Mouse (Mus musculus) limb, embryonic 14.5 days (tissue): Measurements from ENCODE around the gene Lrch3. TPM values are rescaled to one million over a fixed set of nuclear protein-coding genes. Genes with fewer than 3 reads are reported as not detected.
A peak's percentile ranks its signal among the peaks of the same experiment; 100 is the strongest.
"Not testable (repeated sequence)": the region's sequence is repeated elsewhere in the genome, so short reads cannot be mapped to it uniquely, and the experiment has no call there.

Experiments
- ATAC-seq: fragments of 200-750 bp; cut with Nextera tagmentation; 2 replicates; pipeline ENCODE4 v1.8.0; 2017; ENCODE audit warnings: low read depth, moderate number of reproducible peaks, moderate TSS enrichment; ENCODE audit not compliant: low FRiP score
- DNase-seq: peaks from one replicate; pipeline ENCODE4 v3.0.0-alpha.2; 2015; ENCODE audit warnings: low spot score
- H3K27ac ChIP-seq: fragments of 300-500 bp; sonication (generic); replicated peaks from 2 replicates; pipeline ENCODE4 v1.5.1; 2014; ENCODE audit warnings: low read depth, mild to moderate bottlenecking, low read length, moderate library complexity, mixed read lengths
- H3K27me3 ChIP-seq: fragments of 300-500 bp; sonication (generic); 2 replicates; pipeline ENCODE4 v1.6.1; 2014; ENCODE audit warnings: low read length, mixed read lengths; ENCODE audit not compliant: control insufficient read depth, insufficient read depth
- H3K36me3 ChIP-seq: fragments of 300-500 bp; sonication (generic); 2 replicates; pipeline ENCODE4 v1.6.1; 2014; ENCODE audit warnings: mild to moderate bottlenecking, low read length, moderate library complexity, mixed read lengths; ENCODE audit not compliant: control insufficient read depth, insufficient read depth
- H3K4me1 ChIP-seq: fragments of 300-500 bp; sonication (generic); 2 replicates; pipeline ENCODE4 v1.6.1; 2014; ENCODE audit warnings: antibody characterized with exemption, low read length, mixed read lengths; ENCODE audit not compliant: control insufficient read depth, insufficient read depth
- H3K4me2 ChIP-seq: fragments of 300-500 bp; sonication (generic); replicated peaks from 2 replicates; pipeline ENCODE4 v1.6.1; 2014; ENCODE audit warnings: low read depth, mild to moderate bottlenecking, low read length, moderate library complexity; ENCODE audit not compliant: severe bottlenecking
- H3K4me3 ChIP-seq: fragments of 300-500 bp; sonication (generic); replicated peaks from 2 replicates; pipeline ENCODE4 v1.5.1; 2014; ENCODE audit warnings: low read length
- H3K9ac ChIP-seq: fragments of 300-500 bp; sonication (generic); 2 replicates; pipeline ENCODE4 v1.6.1; 2014; ENCODE audit warnings: mild to moderate bottlenecking, low read depth, low read length, moderate library complexity; ENCODE audit not compliant: severe bottlenecking
- H3K9me3 ChIP-seq: fragments of 300-500 bp; sonication (generic); 2 replicates; pipeline ENCODE4 v1.6.1; 2016; ENCODE audit warnings: low read length; ENCODE audit not compliant: control insufficient read depth
- POLR2A ChIP-seq: fragments of 200-500 bp; IDR thresholded peaks from 2 replicates; pipeline ENCODE4 v1.8.0; 2012; ENCODE audit warnings: inconsistent platforms, mild to moderate bottlenecking, moderate library complexity, borderline replicate concordance; ENCODE audit not compliant: insufficient read depth, insufficient read length; ENCODE audit errors: extremely low read depth
- WGBS: fragments of 180-500 bp; shearing (Covaris S2); extraction: QIAGEN DNeasy Blood & Tissue Kit; methylation state at CpG from one replicate; pipeline ENCODE4 v1.1.7; 2014; 5-methylcytosine and 5-hydroxymethylcytosine counted together
- polyA plus RNA-seq, 2 experiments: library from polyadenylated mRNA; depleted of rRNA in 1 of 2; stranded (reverse) in 1 of 2; unstranded in 1 of 2; fragments of >200 nt; fragmentation: Nextera tagmentation in 1 of 2; extraction: Ambion mirVana in 1 of 2; gene quantifications; 2 replicates each; pipeline versions ENCODE4 v1.2.1 to v1.2.3; 2012 to 2014

The Lrch3 gene
- polyA plus RNA-seq, 2 experiments = 24.9 to 56.3 TPM

GRCm38 (mm10) chr16:32873366-32873765, 40.5 kb upstream of the Lrch3 start:
- 59% methylated on average over 3 of the region's 3 CpGs for WGBS
- no peak for DNase-seq

GRCm38 (mm10) chr16:32875281-32875680, 38.6 kb upstream of the Lrch3 start:
- DNase-seq, H3K4me3 ChIP-seq, H3K4me1 ChIP-seq, H3K9me3 ChIP-seq, ATAC-seq, H3K9ac ChIP-seq, H3K4me2 ChIP-seq, H3K27ac ChIP-seq, H3K36me3 ChIP-seq, H3K27me3 ChIP-seq: not testable (repeated sequence)
- WGBS = 50% methylated on average over 1 of the region's 1 CpGs

More at GRCm38 (mm10) chr16:32873366-32873765, 40.5 kb upstream of the Lrch3 start:
- Histone ChIP-seq H3K4me2 (no peak overlapping the region), H3K36me3 (no peaks in the 10 kb centered on the region), H3K9me3 (no peaks in the 10 kb centered on the region), H3K27ac (no peak overlapping the region), H3K4me1 (0 out of 2 replicates have a peak, but pooled peaks cover 4% of the 10 kb centered on the region), H3K27me3 (no peaks in the 10 kb centered on the region), H3K9ac (no peak overlapping the region), H3K4me3 (no peak overlapping the region)
- TF ChIP-seq POLR2A = no peak
- no peak for ATAC-seq

- no peak overlapping the region for H3K9ac ChIP-seq
- no peak overlapping the region for H3K4me3 ChIP-seq
- no peaks in the 10 kb centered on the region for H3K27me3 ChIP-seq
- no peak for TF ChIP-seq POLR2A
- H3K9me3 ChIP-seq = no peaks in the 10 kb centered on the region
- no peaks in the 10 kb centered on the region for H3K36me3 ChIP-seq
- no peak overlapping the region for H3K4me2 ChIP-seq
- no peak for DNase-seq
- H3K4me1 ChIP-seq = peaks cover 6% of the 10 kb centered on the region; the same call in 1 of the 2 replicates
- no peak overlapping the region for H3K27ac ChIP-seq
- 86% methylated on average over 3 of the region's 3 CpGs for WGBS
- ATAC-seq = no peak
Measured at GRCm38 (mm10) chr16:32875847-32876246, 38.1 kb upstream of the Lrch3 start.

- peak overlapping the region; percentile 88 for H3K9ac ChIP-seq
- no peaks in the 10 kb centered on the region for H3K9me3 ChIP-seq
- no peaks in the 10 kb centered on the region for H3K36me3 ChIP-seq
- WGBS = 21% methylated on average over 9 of the region's 9 CpGs
- H3K4me1 ChIP-seq = peaks cover 6% of the 10 kb centered on the region; the same call in 1 of the 2 replicates
- no peak overlapping the region for H3K27ac ChIP-seq
- DNase-seq (no peak), ATAC-seq (no peak)
- H3K4me2 ChIP-seq = peak overlapping the region; percentile 74
- no peak for TF ChIP-seq POLR2A
- H3K4me3 ChIP-seq = peak overlapping the region; percentile 92
- H3K27me3 ChIP-seq = no peaks in the 10 kb centered on the region
Measured at GRCm38 (mm10) chr16:32876831-32877230, 37.1 kb upstream of the Lrch3 start.

- TF ChIP-seq POLR2A = peak; percentile 32; the same call in 1 of the 2 replicates
- H3K4me3 ChIP-seq = peak within 1 kb of the TSS; percentile 92
- no peaks in the 10 kb centered on the region for H3K36me3 ChIP-seq
- peak within 1 kb of the TSS; percentile 83 for H3K27ac ChIP-seq
- peak within 1 kb of the TSS; percentile 74 for H3K4me2 ChIP-seq
- ATAC-seq (peak; percentile 98), DNase-seq (peak; percentile 96)
- 4% methylated on average over 49 of the region's 83 CpGs for WGBS
- no peaks in the 10 kb centered on the region for H3K27me3 ChIP-seq
- peaks cover 6% of the 10 kb centered on the region; the same call in 1 of the 2 replicates for H3K4me1 ChIP-seq
- H3K9ac ChIP-seq = peak within 1 kb of the TSS; percentile 88
- no peaks in the 10 kb centered on the region for H3K9me3 ChIP-seq
Measured at GRCm38 (mm10) chr16:32877343-32878156, 36.4 kb upstream of the Lrch3 start, which contains the start of the genes Fyttd1 and Rubcn. Gene Fyttd1 (plus strand): TSS chr16:32877500. Gene Rubcn (minus strand): TSS chr16:32877766.
